Mouse (Mus musculus) heart, postnatal 0 days (tissue): ENCODE data around the gene 9430007A20Rik. TPM values are rescaled to one million over a fixed set of nuclear protein-coding genes. Genes with fewer than 3 reads are reported as not detected.
"Not testable (repeated sequence)": the region's sequence is repeated elsewhere in the genome, so short reads cannot be mapped to it uniquely, and the experiment has no call there.

Experiments used
- ATAC-seq: fragments of 200-750 bp; cut with Nextera tagmentation; 2 replicates; pipeline ENCODE4 v1.8.0; 2017; ENCODE audit warnings: low read depth, moderate number of reproducible peaks, moderate library complexity; ENCODE audit not compliant: insufficient read depth
- DNase-seq: peaks from one replicate; pipeline ENCODE4 v3.0.0-alpha.2; 2016; ENCODE audit warnings: low spot score
- H3K27ac ChIP-seq: fragments of 300-500 bp; sonication (generic); 2 replicates; pipeline ENCODE4 v1.5.1; 2014; ENCODE audit warnings: low read depth, mild to moderate bottlenecking
- H3K27me3 ChIP-seq: fragments of 300-500 bp; sonication (generic); 2 replicates; pipeline ENCODE4 v1.6.1; 2014; ENCODE audit warnings: low read length, mixed read lengths; ENCODE audit not compliant: control insufficient read depth, insufficient read depth
- H3K36me3 ChIP-seq: fragments of 300-500 bp; sonication (generic); replicated peaks from 2 replicates; pipeline ENCODE4 v1.6.1; 2014; ENCODE audit warnings: low read length, mixed read lengths; ENCODE audit not compliant: control insufficient read depth, insufficient read depth
- H3K4me1 ChIP-seq: fragments of 300-500 bp; sonication (generic); 2 replicates; pipeline ENCODE4 v1.6.1; 2014; ENCODE audit warnings: antibody characterized with exemption; ENCODE audit not compliant: control insufficient read depth, insufficient read depth
- H3K4me2 ChIP-seq: fragments of 300-500 bp; sonication (generic); 2 replicates; pipeline ENCODE4 v1.6.1; 2014; ENCODE audit warnings: low read depth, mild to moderate bottlenecking, low read length, moderate library complexity
- H3K4me3 ChIP-seq: fragments of 300-500 bp; sonication (generic); 2 replicates; pipeline ENCODE4 v1.5.1; 2014; ENCODE audit warnings: low read depth, low read length
- H3K9ac ChIP-seq: fragments of 300-500 bp; sonication (generic); replicated peaks from 2 replicates; pipeline ENCODE4 v1.6.1; 2014; ENCODE audit warnings: low read depth, low read length, mixed read lengths
- H3K9me3 ChIP-seq: fragments of 300-500 bp; sonication (generic); replicated peaks from 2 replicates; pipeline ENCODE4 v1.6.1; 2016; ENCODE audit warnings: low read length; ENCODE audit not compliant: control insufficient read depth
- CTCF ChIP-seq: IDR thresholded peaks from 2 replicates; pipeline ENCODE4 v1.5.1; 2016; ENCODE audit warnings: antibody characterized with exemption, control low read depth, low read depth
- EP300 ChIP-seq: IDR thresholded peaks from 2 replicates; pipeline ENCODE4 v1.6.1; 2016; ENCODE audit warnings: antibody characterized with exemption, low read depth
- WGBS: fragments of 180-500 bp; shearing (Covaris S2); extraction: QIAGEN DNeasy Blood & Tissue Kit; methylation state at CpG from one replicate; pipeline ENCODE4 v1.1.7; 2014; 5-methylcytosine and 5-hydroxymethylcytosine counted together
- polyA plus RNA-seq: library from polyadenylated mRNA; unstranded; fragments of >200 nt; fragmentation: Nextera tagmentation; extraction: Ambion mirVana; gene quantifications from 2 replicates; pipeline ENCODE4 v1.2.1, GENCODE M21; 2015
- total RNA-seq: library from RNA; depleted of rRNA; stranded (reverse); fragments of >200 nt; gene quantifications from 2 replicates; pipeline ENCODE4 v1.2.3, GENCODE M21; 2014; ENCODE audit warnings: low replicate concordance; rRNA removed

The 9430007A20Rik gene
- total RNA-seq (not detected in 2 replicates), polyA plus RNA-seq (not detected in 2 replicates)

DNA sequence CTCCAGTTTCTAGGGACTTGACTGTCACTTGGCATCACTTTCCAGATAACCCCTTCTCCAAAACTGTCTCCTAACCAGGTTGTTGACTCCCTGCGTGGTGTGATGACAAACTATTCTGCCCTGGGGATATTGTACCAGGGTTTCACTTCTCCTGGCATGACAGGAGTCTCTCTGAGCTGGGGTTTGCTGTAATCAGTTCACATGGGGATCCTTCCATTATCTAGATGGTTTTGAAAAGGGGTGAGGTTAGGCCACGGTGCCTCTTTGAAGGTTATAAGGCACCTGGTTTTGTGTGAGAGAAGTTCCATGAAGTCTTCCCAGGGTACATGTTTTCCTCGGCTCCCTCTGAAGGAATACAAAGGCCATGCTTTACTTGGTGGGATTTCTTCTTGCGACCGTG lies at the start of gene 9430007A20Rik:
9430007A20Rik (plus strand) TSS at position 301 of the 400 bp plus-strand sequence.
- no peak within 1 kb of the TSS for H3K4me2 ChIP-seq
- TF ChIP-seq EP300: no peak
- no peak for TF ChIP-seq CTCF
- H3K4me3 ChIP-seq: no peak within 1 kb of the TSS
- no peaks in the 10 kb centered on the region for H3K4me1 ChIP-seq
- no peak within 1 kb of the TSS for H3K27ac ChIP-seq
- no peaks in the 10 kb centered on the region for H3K36me3 ChIP-seq
- H3K27me3 ChIP-seq: no peaks in the 10 kb centered on the region
- 71% methylated on average over 5 of the region's 5 CpGs for WGBS
- H3K9me3 ChIP-seq: no peaks in the 10 kb centered on the region
- H3K9ac ChIP-seq: no peak within 1 kb of the TSS
- ATAC-seq (no peak), DNase-seq (no peak)

GRCm38 (mm10) chr4:144493331-144493730 lies 26.3 kb upstream of the 9430007A20Rik start:
- no peaks in the 10 kb centered on the region for H3K36me3 ChIP-seq
- TF ChIP-seq CTCF: no peak
- TF ChIP-seq EP300: no peak
- H3K4me1 ChIP-seq: no peaks in the 10 kb centered on the region
- no peak for ATAC-seq
- H3K4me3 ChIP-seq: no peak overlapping the region
- no peak for DNase-seq
- no peak overlapping the region for H3K27ac ChIP-seq
- H3K9ac ChIP-seq: no peak overlapping the region
- H3K4me2 ChIP-seq: no peak overlapping the region
- no peaks in the 10 kb centered on the region for H3K9me3 ChIP-seq
- no peaks in the 10 kb centered on the region for H3K27me3 ChIP-seq

DNA sequence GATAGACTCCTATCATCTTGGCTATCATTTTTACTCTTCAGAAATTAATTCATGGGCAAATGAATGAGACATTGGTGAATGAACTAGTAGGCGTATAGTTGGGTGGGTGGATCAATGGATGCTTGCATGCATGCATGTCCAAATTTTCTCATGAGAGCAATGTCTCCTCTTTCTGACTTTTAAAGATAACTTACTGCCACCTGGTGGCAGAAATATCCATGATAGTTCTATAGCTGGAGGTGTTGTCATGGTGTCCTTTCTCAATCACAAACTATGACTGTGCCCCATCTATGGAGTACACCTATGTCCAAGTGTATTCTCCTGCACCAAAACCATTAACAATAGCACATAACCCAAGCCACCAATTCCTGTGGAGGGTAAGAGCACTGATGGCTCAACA lies 13.1 kb upstream of the 9430007A20Rik start:
- Histone ChIP-seq H3K4me2 (no peak overlapping the region), H3K36me3 (no peaks in the 10 kb centered on the region), H3K27ac (no peak overlapping the region), H3K9me3 (peaks cover 4% of the 10 kb centered on the region; the same call in 1 of the 2 replicates), H3K4me3 (no peak overlapping the region), H3K4me1 (no peaks in the 10 kb centered on the region), H3K27me3 (no peaks in the 10 kb centered on the region), H3K9ac (no peak overlapping the region)
- no peak for ATAC-seq
- DNase-seq: no peak
- 74% methylated on average over 1 of the region's 1 CpGs for WGBS
- TF ChIP-seq CTCF: no peak
- no peak for TF ChIP-seq EP300

GRCm38 (mm10) chr4:144544689-144545088 lies 25.1 kb downstream of the 9430007A20Rik start:
- no peak overlapping the region for H3K4me3 ChIP-seq
- TF ChIP-seq CTCF (no peak), EP300 (no peak)
- DNase-seq: no peak
- H3K9ac ChIP-seq: no peak overlapping the region
- 53% methylated on average over 1 of the region's 1 CpGs for WGBS
- no peaks in the 10 kb centered on the region for H3K27me3 ChIP-seq
- H3K36me3 ChIP-seq: no peaks in the 10 kb centered on the region
- no peaks in the 10 kb centered on the region for H3K4me1 ChIP-seq
- H3K4me2 ChIP-seq: no peak overlapping the region
- ATAC-seq: no peak
- H3K9me3 ChIP-seq: 0 out of 2 replicates have a peak, but pooled peaks cover 7% of the 10 kb centered on the region
- no peak overlapping the region for H3K27ac ChIP-seq

GRCm38 (mm10) chr4:144545339-144545738 lies 25.7 kb downstream of the 9430007A20Rik start:
- not testable (repeated sequence) for H3K27ac ChIP-seq, ATAC-seq, H3K36me3 ChIP-seq, DNase-seq, H3K9ac ChIP-seq, H3K27me3 ChIP-seq, H3K4me2 ChIP-seq, H3K4me1 ChIP-seq, H3K4me3 ChIP-seq
- H3K9me3 ChIP-seq: 0 out of 2 replicates have a peak, but pooled peaks cover 10% of the 10 kb centered on the region
- 82% methylated on average over 13 of the region's 13 CpGs for WGBS

- DNase-seq (no peak), ATAC-seq (no peak)
- Histone ChIP-seq H3K4me2 (no peak overlapping the region), H3K36me3 (no peaks in the 10 kb centered on the region), H3K4me3 (no peak overlapping the region), H3K4me1 (no peaks in the 10 kb centered on the region), H3K27me3 (no peaks in the 10 kb centered on the region), H3K9ac (no peak overlapping the region), H3K27ac (no peak overlapping the region), H3K9me3 (peaks cover 12% of the 10 kb centered on the region; the same call in 1 of the 2 replicates)
- TF ChIP-seq CTCF (no peak), EP300 (no peak)
Observed at GRCm38 (mm10) chr4:144551156-144551555, 31.5 kb downstream of the 9430007A20Rik start.
